In genomic region chr9:52167084-52167483, GRCm38 (mm10) we compare ENCODE assay signal across 8 mouse cellular contexts. TPM values are rescaled to one million over a fixed set of nuclear protein-coding genes. Genes with fewer than 3 reads are reported as not detected.
DNase-seq lines count a peak whose midpoint lies in the region; ATAC-seq and TF ChIP-seq lines count a peak whose summit lies in the region.

No protein-coding gene starts in this region.

- H3K27ac ChIP-seq in left cerebral cortex, adult 2 months = peak overlapping the region; percentile 94; the same call in 1 of the 2 replicates
- no peak overlapping the region for H3K27ac ChIP-seq in embryonic facial prominence, embryonic 13.5 days
- no peak overlapping the region for H3K27ac ChIP-seq in intestine, embryonic 16.5 days (ENCODE audit: low read length)
- H3K27ac ChIP-seq in neural tube, embryonic 13.5 days (replicated peaks) = peak overlapping the region; percentile 99

- H3K4me3 ChIP-seq in left cerebral cortex, adult 2 months = peak overlapping the region; percentile 92
- H3K4me3 ChIP-seq in embryonic facial prominence, embryonic 13.5 days = peak overlapping the region; percentile 89
- no peak overlapping the region for H3K4me3 ChIP-seq in intestine, embryonic 16.5 days (ENCODE audit: low read length)
- peak overlapping the region; percentile 94 for H3K4me3 ChIP-seq in neural tube, embryonic 13.5 days

- DNase-seq in left cerebral cortex, adult 2 months (ENCODE audit: extremely low spot score in 1 of 2, low spot score in 2 of 2) = no peak
- DNase-seq in left cerebral cortex, postnatal 36 days (ENCODE audit: low spot score in 2 of 2) = no peak
- DNase-seq in layer of hippocampus, adult 18-20 months (ENCODE audit: low spot score in 2 of 2) = no peak
- no peak for DNase-seq in adrenal gland, adult 2 months
- no peak for DNase-seq in left cerebral cortex, adult 18-20 months (ENCODE audit: low spot score in 2 of 2)

- 10% methylated on average over 3 of the region's 3 CpGs for WGBS in embryonic facial prominence, embryonic 13.5 days
- 27% methylated on average over 3 of the region's 3 CpGs for WGBS in intestine, embryonic 16.5 days
- WGBS in neural tube, embryonic 13.5 days = 7% methylated on average over 3 of the region's 3 CpGs

- H3K9ac ChIP-seq in embryonic facial prominence, embryonic 13.5 days = no peak overlapping the region
- H3K9ac ChIP-seq in intestine, embryonic 16.5 days (ENCODE audit: low read depth, low read length) = no peak overlapping the region
- peak overlapping the region; percentile 100 for H3K9ac ChIP-seq in neural tube, embryonic 13.5 days

- H3K27me3 ChIP-seq in embryonic facial prominence, embryonic 13.5 days = peaks cover 21% of the 10 kb centered on the region
- peaks cover 7% of the 10 kb centered on the region for H3K27me3 ChIP-seq in intestine, embryonic 16.5 days (replicated peaks; ENCODE audit: control insufficient read depth, insufficient read depth, low read length)
- peaks cover 25% of the 10 kb centered on the region for H3K27me3 ChIP-seq in neural tube, embryonic 13.5 days

- H3K36me3 ChIP-seq in embryonic facial prominence, embryonic 13.5 days = no peaks in the 10 kb centered on the region
- H3K36me3 ChIP-seq in intestine, embryonic 16.5 days (ENCODE audit: control insufficient read depth, insufficient read depth, low read length) = no peaks in the 10 kb centered on the region
- no peaks in the 10 kb centered on the region for H3K36me3 ChIP-seq in neural tube, embryonic 13.5 days

- peaks cover 10% of the 10 kb centered on the region for H3K4me1 ChIP-seq in embryonic facial prominence, embryonic 13.5 days
- H3K4me1 ChIP-seq in intestine, embryonic 16.5 days (ENCODE audit: control insufficient read depth, insufficient read depth, low read length) = peaks cover 7% of the 10 kb centered on the region
- peaks cover 43% of the 10 kb centered on the region for H3K4me1 ChIP-seq in neural tube, embryonic 13.5 days (replicated peaks)

- H3K4me2 ChIP-seq in embryonic facial prominence, embryonic 13.5 days = peak overlapping the region; percentile 76
- H3K4me2 ChIP-seq in intestine, embryonic 16.5 days (ENCODE audit: low read depth, low read length) = peak overlapping the region; percentile 81; the same call in 1 of the 2 replicates
- H3K4me2 ChIP-seq in neural tube, embryonic 13.5 days = peak overlapping the region; percentile 70

- TF ChIP-seq CTCF in left cerebral cortex, adult 2 months (IDR thresholded peaks at IDR 0.05) = no peak

- H3K9me3 ChIP-seq in embryonic facial prominence, embryonic 13.5 days = no peaks in the 10 kb centered on the region
- H3K9me3 ChIP-seq in intestine, embryonic 16.5 days (ENCODE audit: control insufficient read depth, low read length) = no peaks in the 10 kb centered on the region
- H3K9me3 ChIP-seq in neural tube, embryonic 13.5 days = no peaks in the 10 kb centered on the region

- intact Hi-C loops in left cerebral cortex, adult 2 months (cut with DNase I) = loop anchor here (5.0 to 10.0 kb wide), 3 partner anchors 75 to 120 kb away; partner anchors contain the start of gene Rdx
- intact Hi-C loops in left cerebral cortex, postnatal 36 days (cut with DNase I) = loop anchor here (5.0 kb wide), 4 partner anchors 35 to 120 kb away; partner anchors contain the start of gene Rdx

- no peak for ATAC-seq in embryonic facial prominence, embryonic 13.5 days (ENCODE audit: insufficient number of reproducible peaks, insufficient read depth, low FRiP score, low TSS enrichment, low read depth)
- no peak for ATAC-seq in intestine, embryonic 16.5 days
- ATAC-seq in neural tube, embryonic 13.5 days (ENCODE audit: low read depth) = no peak

RNA-seq across cellular contexts. Expression of gene Zc3h12c, which starts 1.3 kb away (rescaled TPM):
- total RNA-seq in left cerebral cortex, adult 2 months (2021) = 10 to 100 TPM; 15.1 to 16.2 TPM
- total RNA-seq in left cerebral cortex, postnatal 36 days (2021) = 10 to 100 TPM; 11.5 to 12.9 TPM
- polyA plus RNA-seq in embryonic facial prominence, embryonic 13.5 days (2015; fragmentation: Nextera tagmentation; extraction: Ambion mirVana) = 2.7 and 3.1 TPM in 2 replicates
- polyA plus RNA-seq in intestine, embryonic 16.5 days (2015; fragmentation: Nextera tagmentation; extraction: Ambion mirVana) = 1.0 and 1.2 TPM in 2 replicates
- polyA plus RNA-seq in neural tube, embryonic 13.5 days (2015; fragmentation: Nextera tagmentation; extraction: Ambion mirVana) = 4.7 and 5.8 TPM in 2 replicates
- total RNA-seq in layer of hippocampus, adult 18-20 months (2021) = 10 to 100 TPM; 12.3 to 14.1 TPM
- total RNA-seq in adrenal gland, adult 2 months (2021) = 10 to 100 TPM; 19.2 to 23.6 TPM
- polyA plus RNA-seq in adrenal gland, adult 2 months (2012; rRNA removed) = 2.8 and 3.3 TPM in 2 replicates
- total RNA-seq in left cerebral cortex, adult 18-20 months (2021) = 10 to 100 TPM; 12.8 to 18.3 TPM

Comparison
In these comparisons a context has a peak if more than half of its experiments do, and no peak if none do; other contexts are left out.
1. H3K27ac ChIP-seq: peak in left cerebral cortex, adult 2 months (single experiment) and neural tube, embryonic 13.5 days (single experiment); none in embryonic facial prominence, embryonic 13.5 days (single experiment) and intestine, embryonic 16.5 days (single experiment).
2. Peak in every context shown above with its lines, with median percentiles within 50 percentile points of each other: H3K4me2 ChIP-seq.